Mouse (Mus musculus): ENCODE results near the gene Mcoln2. TPM values are rescaled to one million over a fixed set of nuclear protein-coding genes. Genes with fewer than 3 reads are reported as not detected.

The Mcoln2 gene
- total RNA-seq, 2 experiments from 2014 or later = not detected

- DNase-seq (ENCODE audit: low spot score in 2 of 2) = no peak
These were observed 4.1 kb upstream of the Mcoln2 start for GRCm38 (mm10) chr3:146145501-146145900.

GRCm38 (mm10) chr3:146146131-146146530 lies 3.5 kb upstream of the Mcoln2 start:
- no peak for DNase-seq (ENCODE audit: low spot score in 2 of 2)

- DNase-seq (ENCODE audit: low spot score in 2 of 2) = no peak
These were observed 396 bp downstream of the Mcoln2 start for GRCm38 (mm10) chr3:146150058-146150400.

- DNase-seq (ENCODE audit: low spot score in 2 of 2) = no peak
These were observed 927 bp downstream of the Mcoln2 start for GRCm38 (mm10) chr3:146150560-146150959.

GRCm38 (mm10) chr3:146151328-146151727 lies 1.7 kb downstream of the Mcoln2 start:
- no peak for DNase-seq (ENCODE audit: low spot score in 2 of 2)

- DNase-seq (ENCODE audit: low spot score in 2 of 2) = no peak
These were observed 2.1 kb downstream of the Mcoln2 start for GRCm38 (mm10) chr3:146151755-146152154.

GRCm38 (mm10) chr3:146152348-146152747 lies 2.7 kb downstream of the Mcoln2 start:
- no peak for DNase-seq (ENCODE audit: low spot score in 2 of 2)

- no peak for DNase-seq (ENCODE audit: low spot score in 2 of 2)
These were observed 3.3 kb downstream of the Mcoln2 start for GRCm38 (mm10) chr3:146152913-146153312.

- no peak for DNase-seq (ENCODE audit: low spot score in 2 of 2)
These were observed 4.4 kb downstream of the Mcoln2 start for GRCm38 (mm10) chr3:146153862-146154611.

GRCm38 (mm10) chr3:146155628-146156576 lies 6.3 kb downstream of the Mcoln2 start:
- no peak for DNase-seq (ENCODE audit: low spot score in 2 of 2)

GRCm38 (mm10) chr3:146156811-146157210 lies 7.2 kb downstream of the Mcoln2 start:
- DNase-seq (ENCODE audit: low spot score in 2 of 2) = no peak

- no peak for DNase-seq (ENCODE audit: low spot score in 2 of 2)
These were observed 8.4 kb downstream of the Mcoln2 start for GRCm38 (mm10) chr3:146158039-146158438.

GRCm38 (mm10) chr3:146159360-146159759 lies 9.7 kb downstream of the Mcoln2 start:
- DNase-seq (ENCODE audit: low spot score in 2 of 2) = no peak

- DNase-seq (ENCODE audit: low spot score in 2 of 2) = no peak
These were observed 12.6 kb downstream of the Mcoln2 start for GRCm38 (mm10) chr3:146162197-146162596.

GRCm38 (mm10) chr3:146169356-146169755 lies 19.7 kb downstream of the Mcoln2 start:
- DNase-seq (ENCODE audit: low spot score in 2 of 2) = no peak

GRCm38 (mm10) chr3:146173030-146173429 lies 23.4 kb downstream of the Mcoln2 start:
- DNase-seq (ENCODE audit: low spot score in 2 of 2) = no peak

- no peak for DNase-seq (ENCODE audit: low spot score in 2 of 2)
These were observed 24.6 kb downstream of the Mcoln2 start for GRCm38 (mm10) chr3:146174215-146174614.

GRCm38 (mm10) chr3:146177295-146177694 lies 27.7 kb downstream of the Mcoln2 start:
- DNase-seq (ENCODE audit: low spot score in 2 of 2) = no peak

- DNase-seq (ENCODE audit: low spot score in 2 of 2) = peak; percentile 83 to 88
These were observed 28.3 kb downstream of the Mcoln2 start for GRCm38 (mm10) chr3:146177748-146178582.

- DNase-seq (ENCODE audit: low spot score in 2 of 2) = no peak
These were observed 30.7 kb downstream of the Mcoln2 start for GRCm38 (mm10) chr3:146180341-146180740.

GRCm38 (mm10) chr3:146180986-146181385 lies 31.4 kb downstream of the Mcoln2 start:
- peak; percentile 63 to 70 for DNase-seq (ENCODE audit: low spot score in 2 of 2)

Data from layer of hippocampus, postnatal 10 days (tissue).